Mouse (Mus musculus) limb, embryonic 14.5 days (tissue): ENCODE data around the gene Cep97. TPM values are rescaled to one million over a fixed set of nuclear protein-coding genes. Genes with fewer than 3 reads are reported as not detected.
"Not testable (repeated sequence)": the region's sequence is repeated elsewhere in the genome, so short reads cannot be mapped to it uniquely, and the experiment has no call there.

Experiments
- ATAC-seq: fragments of 200-750 bp; cut with Nextera tagmentation; 2 replicates; pipeline ENCODE4 v1.8.0; 2017; ENCODE audit warnings: low read depth, moderate number of reproducible peaks, moderate TSS enrichment; ENCODE audit not compliant: low FRiP score
- DNase-seq: peaks from one replicate; pipeline ENCODE4 v3.0.0-alpha.2; 2015; ENCODE audit warnings: low spot score
- H3K27ac ChIP-seq: fragments of 300-500 bp; sonication (generic); replicated peaks from 2 replicates; pipeline ENCODE4 v1.5.1; 2014; ENCODE audit warnings: low read depth, mild to moderate bottlenecking, low read length, moderate library complexity, mixed read lengths
- H3K27me3 ChIP-seq: fragments of 300-500 bp; sonication (generic); 2 replicates; pipeline ENCODE4 v1.6.1; 2014; ENCODE audit warnings: low read length, mixed read lengths; ENCODE audit not compliant: control insufficient read depth, insufficient read depth
- H3K36me3 ChIP-seq: fragments of 300-500 bp; sonication (generic); 2 replicates; pipeline ENCODE4 v1.6.1; 2014; ENCODE audit warnings: mild to moderate bottlenecking, low read length, moderate library complexity, mixed read lengths; ENCODE audit not compliant: control insufficient read depth, insufficient read depth
- H3K4me1 ChIP-seq: fragments of 300-500 bp; sonication (generic); 2 replicates; pipeline ENCODE4 v1.6.1; 2014; ENCODE audit warnings: antibody characterized with exemption, low read length, mixed read lengths; ENCODE audit not compliant: control insufficient read depth, insufficient read depth
- H3K4me2 ChIP-seq: fragments of 300-500 bp; sonication (generic); replicated peaks from 2 replicates; pipeline ENCODE4 v1.6.1; 2014; ENCODE audit warnings: low read depth, mild to moderate bottlenecking, low read length, moderate library complexity; ENCODE audit not compliant: severe bottlenecking
- H3K4me3 ChIP-seq: fragments of 300-500 bp; sonication (generic); replicated peaks from 2 replicates; pipeline ENCODE4 v1.5.1; 2014; ENCODE audit warnings: low read length
- H3K9ac ChIP-seq: fragments of 300-500 bp; sonication (generic); 2 replicates; pipeline ENCODE4 v1.6.1; 2014; ENCODE audit warnings: mild to moderate bottlenecking, low read depth, low read length, moderate library complexity; ENCODE audit not compliant: severe bottlenecking
- H3K9me3 ChIP-seq: fragments of 300-500 bp; sonication (generic); 2 replicates; pipeline ENCODE4 v1.6.1; 2016; ENCODE audit warnings: low read length; ENCODE audit not compliant: control insufficient read depth
- POLR2A ChIP-seq: fragments of 200-500 bp; IDR thresholded peaks from 2 replicates; pipeline ENCODE4 v1.8.0; 2012; ENCODE audit warnings: inconsistent platforms, mild to moderate bottlenecking, moderate library complexity, borderline replicate concordance; ENCODE audit not compliant: insufficient read depth, insufficient read length; ENCODE audit errors: extremely low read depth
- WGBS: fragments of 180-500 bp; shearing (Covaris S2); extraction: QIAGEN DNeasy Blood & Tissue Kit; methylation state at CpG from one replicate; pipeline ENCODE4 v1.1.7; 2014; 5-methylcytosine and 5-hydroxymethylcytosine counted together
- polyA plus RNA-seq, 2 experiments: library from polyadenylated mRNA; depleted of rRNA in 1 of 2; stranded (reverse) in 1 of 2; unstranded in 1 of 2; fragments of >200 nt; fragmentation: Nextera tagmentation in 1 of 2; extraction: Ambion mirVana in 1 of 2; gene quantifications; 2 replicates each; pipeline versions ENCODE4 v1.2.1 to v1.2.3; 2012 to 2014

The Cep97 gene
- polyA plus RNA-seq, 2 experiments: 7.4 to 9.1 TPM

DNA sequence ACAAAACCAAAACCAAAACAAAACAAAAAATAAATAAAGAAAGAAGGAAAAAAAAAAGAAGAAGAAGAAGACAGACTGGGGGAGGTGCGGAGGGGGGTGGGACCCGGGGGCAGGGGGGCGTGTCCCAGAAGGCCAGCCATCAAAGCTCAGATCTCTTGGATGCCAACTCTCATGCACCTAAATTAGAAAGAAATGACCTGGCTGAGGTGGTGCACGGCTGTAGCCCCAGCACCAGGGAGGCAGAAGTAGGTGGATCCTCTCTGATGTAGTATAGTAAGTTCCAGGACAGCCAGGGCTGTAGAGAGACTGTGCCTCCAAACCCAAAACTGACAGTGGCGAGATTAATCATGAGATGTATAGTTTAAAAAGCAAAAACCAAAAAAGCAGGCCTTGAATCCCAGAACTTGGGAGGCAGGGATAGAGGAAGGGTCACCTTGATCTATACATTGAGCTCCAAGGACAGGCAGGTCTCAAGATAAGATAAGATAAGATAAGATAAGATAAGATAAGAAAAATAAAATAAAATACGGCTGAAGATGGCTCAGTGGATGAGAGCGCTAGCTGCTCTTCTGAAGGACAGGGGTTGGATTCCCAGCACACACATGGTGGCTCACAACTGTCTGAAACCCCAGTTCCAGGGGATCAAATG, 17.1 kb upstream of the Cep97 start:
- H3K4me1 ChIP-seq: no peaks in the 10 kb centered on the region
- ATAC-seq: no peak
- no peak overlapping the region for H3K4me2 ChIP-seq
- no peak overlapping the region for H3K27ac ChIP-seq
- no peak overlapping the region for H3K9ac ChIP-seq
- TF ChIP-seq POLR2A: no peak
- H3K36me3 ChIP-seq: no peaks in the 10 kb centered on the region
- no peak for DNase-seq
- WGBS: 73% methylated on average over 7 of the region's 7 CpGs
- no peak overlapping the region for H3K4me3 ChIP-seq
- no peaks in the 10 kb centered on the region for H3K27me3 ChIP-seq
- H3K9me3 ChIP-seq: no peaks in the 10 kb centered on the region

DNA sequence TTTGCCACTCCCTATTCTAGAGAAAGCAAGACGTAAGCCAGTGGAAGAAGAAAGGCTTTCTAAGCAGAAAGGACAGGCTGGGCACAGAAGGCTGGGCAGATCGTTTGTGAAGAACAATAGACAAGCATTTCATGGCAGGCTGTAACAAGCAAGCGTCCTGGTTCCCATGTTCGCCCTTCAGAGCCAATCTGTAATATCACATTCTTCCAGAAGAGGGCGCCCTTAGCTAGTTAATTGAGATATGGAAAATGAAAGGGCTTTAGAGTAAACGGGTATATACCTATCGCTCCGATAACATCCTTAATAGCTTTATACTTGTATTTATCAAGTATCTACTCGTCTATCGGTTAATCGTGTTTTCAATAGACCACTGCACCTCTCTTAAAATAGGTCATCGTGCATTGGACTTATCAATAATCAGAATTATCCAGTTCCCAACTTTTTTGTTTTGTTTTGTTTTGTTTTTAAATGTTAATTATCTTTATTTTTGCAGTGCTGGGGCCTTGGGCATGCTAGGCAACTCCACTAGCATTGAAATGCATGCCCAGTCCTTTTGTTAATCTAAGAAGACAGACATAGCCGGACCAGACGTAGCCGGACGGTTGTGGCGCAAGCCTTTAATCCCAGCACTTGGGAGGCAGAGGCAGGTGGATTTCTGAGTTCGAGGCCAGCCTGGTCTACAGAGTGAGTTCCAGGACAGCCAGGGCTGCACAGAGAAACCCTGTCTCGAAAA, 16.5 kb upstream of the Cep97 start:
- no peak overlapping the region for H3K4me3 ChIP-seq
- H3K27ac ChIP-seq: no peak overlapping the region
- TF ChIP-seq POLR2A: no peak
- ATAC-seq: peak; percentile 37; the same call in 1 of the 2 replicates
- H3K4me1 ChIP-seq: no peaks in the 10 kb centered on the region
- H3K9ac ChIP-seq: no peak overlapping the region
- peak; percentile 79 for DNase-seq
- no peaks in the 10 kb centered on the region for H3K9me3 ChIP-seq
- no peaks in the 10 kb centered on the region for H3K36me3 ChIP-seq
- WGBS: 43% methylated on average over 19 of the region's 19 CpGs
- H3K4me2 ChIP-seq: no peak overlapping the region
- no peaks in the 10 kb centered on the region for H3K27me3 ChIP-seq

DNA sequence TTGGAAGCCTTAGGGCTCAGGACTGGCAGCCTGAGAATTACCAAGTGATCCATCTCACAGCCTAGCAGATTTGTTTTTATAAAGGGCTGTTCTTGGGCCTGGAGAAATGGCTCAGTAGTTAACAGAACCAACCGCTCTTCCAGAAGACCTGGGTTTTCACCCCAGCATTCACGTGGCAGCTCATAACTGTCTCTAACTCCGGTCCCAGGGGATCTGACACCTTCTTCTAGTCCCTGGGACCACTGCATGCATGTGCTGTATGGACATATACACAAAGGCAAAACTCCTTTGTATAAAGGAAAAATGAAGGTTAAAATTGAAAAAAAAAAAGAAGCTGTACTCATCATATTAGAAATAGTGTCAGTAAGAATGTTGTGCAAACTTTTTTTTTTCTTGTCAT, 15.8 kb upstream of the Cep97 start:
- no peaks in the 10 kb centered on the region for H3K36me3 ChIP-seq
- no peak overlapping the region for H3K4me3 ChIP-seq
- no peak overlapping the region for H3K27ac ChIP-seq
- WGBS: 59% methylated on average over 3 of the region's 3 CpGs
- no peak overlapping the region for H3K9ac ChIP-seq
- H3K4me1 ChIP-seq: no peaks in the 10 kb centered on the region
- H3K9me3 ChIP-seq: no peaks in the 10 kb centered on the region
- TF ChIP-seq POLR2A: no peak
- DNase-seq (no peak), ATAC-seq (no peak)
- H3K27me3 ChIP-seq: no peaks in the 10 kb centered on the region
- no peak overlapping the region for H3K4me2 ChIP-seq

DNA sequence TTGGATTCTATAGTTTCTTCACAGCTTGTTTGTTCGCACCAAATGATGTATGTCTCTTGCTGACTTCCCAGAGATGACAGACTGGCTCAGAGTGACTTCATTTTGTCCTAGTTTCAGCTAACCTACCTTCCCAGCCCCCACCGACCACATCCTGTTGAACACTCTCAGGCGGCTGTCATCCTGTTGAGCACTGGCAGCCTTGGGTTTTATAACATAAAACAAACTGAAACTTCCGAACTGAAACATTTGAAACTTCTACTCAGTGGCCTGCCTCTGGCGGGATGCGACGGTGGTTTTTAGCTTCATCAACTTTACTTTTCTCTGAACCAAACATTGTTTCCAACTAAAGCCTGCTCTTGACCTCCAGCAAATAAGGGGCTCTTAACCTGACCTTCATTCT, 14.3 kb upstream of the Cep97 start:
- Histone ChIP-seq H3K4me1 (no peaks in the 10 kb centered on the region), H3K4me2 (no peak overlapping the region), H3K36me3 (no peaks in the 10 kb centered on the region), H3K27me3 (no peaks in the 10 kb centered on the region), H3K4me3 (no peak overlapping the region), H3K27ac (no peak overlapping the region), H3K9me3 (no peaks in the 10 kb centered on the region), H3K9ac (no peak overlapping the region)
- DNase-seq (no peak), ATAC-seq (no peak)
- TF ChIP-seq POLR2A: no peak
- WGBS: 66% methylated on average over 7 of the region's 7 CpGs

DNA sequence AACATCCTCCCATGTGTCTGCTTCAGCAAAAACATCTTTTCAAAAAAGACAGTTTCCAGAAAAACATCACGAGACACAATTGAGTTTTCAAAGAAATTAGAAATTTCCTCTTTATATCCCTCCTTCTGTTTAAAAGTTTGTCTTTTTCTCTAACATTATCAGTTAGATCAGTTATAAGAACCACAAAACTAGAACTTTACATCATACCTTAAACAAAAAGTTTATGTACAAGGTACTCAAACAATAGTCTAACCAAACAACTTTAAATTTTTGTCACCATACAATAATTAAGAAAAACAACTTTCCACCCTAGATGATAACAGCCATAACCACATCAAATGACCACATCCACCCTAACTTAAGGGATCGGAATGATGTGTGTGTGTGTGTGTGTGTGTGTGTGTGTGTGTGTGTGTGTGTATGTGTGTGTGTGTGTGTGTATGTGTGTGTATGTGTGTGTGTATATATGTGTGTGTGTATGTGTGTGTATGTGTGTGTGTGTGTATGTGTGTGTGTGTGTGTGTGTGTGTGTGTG, 13.3 kb upstream of the Cep97 start:
- H3K36me3 ChIP-seq, H3K9ac ChIP-seq, H3K4me3 ChIP-seq, DNase-seq, H3K4me1 ChIP-seq, H3K27ac ChIP-seq, H3K4me2 ChIP-seq, H3K9me3 ChIP-seq, ATAC-seq, H3K27me3 ChIP-seq: not testable (repeated sequence)
- 81% methylated on average over 2 of the region's 2 CpGs for WGBS
